Mouse (Mus musculus) ES-Bruce4 (cell line): ENCODE data around the gene Ogdh.

Experiments used
- CTCF ChIP-seq: IDR thresholded peaks from one replicate; pipeline ENCODE4 v1.8.1; 2011; ENCODE audit warnings: low read depth, low read length
- POLR2A ChIP-seq: IDR thresholded peaks from one replicate; pipeline ENCODE4 v1.8.1; 2011; ENCODE audit warnings: low read length; ENCODE audit not compliant: insufficient read depth

GRCm38 (mm10) chr11:6302793-6303192 is 11.4 kb downstream of the Ogdh start:
- TF ChIP-seq POLR2A (no peak), CTCF (no peak)
